Mouse (Mus musculus) right cerebral cortex, postnatal 14 days (tissue): ENCODE results near the gene Yipf1.
A peak's percentile ranks its signal among the peaks of the same experiment; 100 is the strongest.
"Not testable (repeated sequence)": the region's sequence is repeated elsewhere in the genome, so short reads cannot be mapped to it uniquely, and the experiment has no call there.

Experiments
- DNase-seq: peaks from one replicate; pipeline ENCODE4 v3.0.0; 2022

Gene Yipf1

DNA sequence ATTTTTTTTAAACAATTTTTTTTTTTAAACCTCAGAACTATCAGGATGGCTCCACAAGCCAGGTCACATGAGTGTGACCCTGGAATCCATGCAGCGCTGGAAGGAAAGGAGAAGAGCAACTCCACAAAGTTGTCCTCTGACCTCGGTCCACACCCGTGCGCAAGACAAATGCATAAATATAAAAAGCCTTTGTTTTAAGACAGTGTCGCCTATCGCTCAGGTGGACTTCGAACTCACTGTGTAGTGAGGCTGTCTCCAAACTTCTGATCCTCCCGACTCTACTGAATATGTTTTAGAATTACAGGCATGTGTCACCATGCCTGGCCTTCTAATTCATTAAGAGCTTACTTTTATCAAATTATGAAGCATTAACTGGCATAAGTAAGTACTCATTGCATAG is 14.4 kb downstream of the Yipf1 start:
- DNase-seq: no peak

DNA sequence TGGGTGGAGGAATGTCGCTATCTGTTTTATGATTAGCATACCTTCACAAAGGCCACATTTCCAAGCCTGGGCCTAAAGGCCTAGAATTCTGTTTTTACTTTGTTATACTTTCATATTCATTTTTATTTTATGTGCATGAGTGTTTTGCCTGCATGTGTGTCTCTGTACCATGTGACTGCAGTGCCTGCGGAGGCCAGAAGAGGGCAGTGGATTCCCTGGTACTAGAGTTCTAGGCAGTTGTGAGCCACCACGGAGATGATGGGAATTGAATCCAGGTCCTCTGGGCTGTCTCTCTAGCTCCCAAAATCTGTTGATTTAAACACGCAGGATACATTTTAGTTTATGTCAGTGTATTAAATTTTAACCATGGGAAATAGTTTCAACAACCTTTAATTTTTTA is 19.4 kb downstream of the Yipf1 start:
- no peak for DNase-seq

DNA sequence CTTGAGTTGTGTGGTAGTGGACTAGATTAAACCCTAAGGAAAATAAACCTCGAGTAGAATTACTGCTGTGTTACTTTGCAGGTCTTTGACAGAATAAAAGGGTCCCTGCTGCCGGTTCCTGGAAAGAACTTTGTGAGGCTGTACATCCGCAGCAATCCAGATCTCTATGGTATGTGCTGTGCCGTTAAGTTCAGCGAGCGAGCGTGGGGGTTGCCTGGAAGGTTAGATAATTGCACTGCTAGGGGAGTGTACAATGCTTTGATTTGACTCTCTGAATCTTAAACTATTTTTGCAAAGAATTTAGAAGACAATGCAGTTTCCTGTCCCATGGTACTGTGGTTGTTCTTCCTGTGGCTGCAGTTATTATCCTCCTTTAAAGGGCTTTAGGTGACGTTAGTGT is 22.2 kb downstream of the Yipf1 start:
- DNase-seq: no peak

DNA sequence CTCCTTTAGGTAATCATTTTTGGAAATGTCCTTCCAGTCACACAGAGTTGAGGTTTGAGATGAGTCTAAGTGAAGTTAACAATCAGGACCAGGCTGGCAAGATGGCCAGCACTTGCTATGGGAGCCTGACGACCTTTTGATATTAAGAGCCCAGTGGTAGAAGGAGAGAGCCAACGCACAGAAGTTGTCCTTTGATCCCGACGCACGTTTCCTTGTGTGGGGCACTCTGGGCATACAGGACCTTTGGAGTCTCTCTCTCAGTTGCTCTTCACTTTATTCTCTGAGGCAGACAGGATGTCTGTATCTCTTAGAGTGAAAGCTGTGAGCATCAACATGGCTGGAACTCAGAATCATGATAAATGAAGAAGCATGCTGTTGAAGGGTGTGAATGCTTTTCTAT is 23.3 kb downstream of the Yipf1 start:
- DNase-seq: no peak

DNA sequence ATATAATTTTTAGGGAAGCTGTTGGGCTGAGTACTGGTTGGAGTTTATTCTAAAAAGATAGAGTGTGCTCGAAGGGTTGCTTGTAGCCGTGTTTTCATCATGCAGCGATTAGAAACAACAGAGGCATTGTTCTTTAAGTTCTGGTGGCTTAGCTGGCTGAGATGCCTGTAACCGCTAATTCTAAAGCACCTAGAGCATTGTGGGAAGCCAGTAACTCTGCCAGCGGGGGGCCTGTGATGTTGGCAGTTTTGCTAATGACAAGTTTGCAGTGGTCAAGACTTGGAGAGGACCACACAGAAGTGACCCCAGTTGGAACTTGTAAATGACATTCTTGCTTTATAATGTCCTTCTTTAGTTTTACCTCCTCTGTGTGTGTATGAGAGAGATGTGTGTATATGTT is 27.2 kb downstream of the Yipf1 start:
- no peak for DNase-seq

DNA sequence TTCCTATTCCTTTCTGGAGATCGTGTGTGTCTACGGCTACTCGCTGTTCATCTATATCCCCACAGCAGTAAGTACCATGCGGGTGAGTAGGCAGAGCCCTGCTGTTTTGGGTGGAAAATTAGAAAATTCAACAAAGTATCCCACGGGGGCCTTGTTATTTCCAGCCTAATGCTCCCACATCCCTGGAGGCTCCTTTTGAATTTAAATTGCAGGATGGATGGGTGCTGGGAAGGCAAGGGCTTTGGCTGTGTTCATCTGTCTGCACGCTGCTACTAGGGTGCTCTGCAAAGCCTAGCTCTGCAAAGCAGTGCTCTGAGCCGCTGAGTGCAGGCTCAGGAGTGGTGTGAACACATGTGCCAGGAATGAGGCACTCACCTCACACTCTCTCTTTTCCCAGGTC is 30.4 kb downstream of the Yipf1 start:
- no peak for DNase-seq

DNA sequence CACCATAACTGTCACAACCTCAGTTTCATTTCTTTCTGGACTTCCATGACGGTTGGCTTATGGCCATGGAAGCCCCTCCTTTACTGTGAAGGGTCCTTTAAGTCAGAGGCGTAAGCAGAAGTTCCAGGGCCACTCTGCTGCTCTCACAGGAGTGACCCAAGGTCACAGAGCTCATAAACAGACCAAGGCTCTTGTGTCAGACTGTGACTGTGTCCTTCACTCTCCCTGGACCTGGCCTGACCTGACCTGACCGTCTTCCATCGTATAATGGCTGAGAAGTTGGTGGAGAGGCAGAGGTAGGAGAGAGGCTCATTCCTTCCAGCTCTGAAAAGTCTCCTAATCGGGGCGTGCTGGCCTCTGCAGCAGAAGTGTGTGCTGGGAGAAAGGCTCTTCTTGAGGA is 33.1 kb downstream of the Yipf1 start:
- no peak for DNase-seq

DNA sequence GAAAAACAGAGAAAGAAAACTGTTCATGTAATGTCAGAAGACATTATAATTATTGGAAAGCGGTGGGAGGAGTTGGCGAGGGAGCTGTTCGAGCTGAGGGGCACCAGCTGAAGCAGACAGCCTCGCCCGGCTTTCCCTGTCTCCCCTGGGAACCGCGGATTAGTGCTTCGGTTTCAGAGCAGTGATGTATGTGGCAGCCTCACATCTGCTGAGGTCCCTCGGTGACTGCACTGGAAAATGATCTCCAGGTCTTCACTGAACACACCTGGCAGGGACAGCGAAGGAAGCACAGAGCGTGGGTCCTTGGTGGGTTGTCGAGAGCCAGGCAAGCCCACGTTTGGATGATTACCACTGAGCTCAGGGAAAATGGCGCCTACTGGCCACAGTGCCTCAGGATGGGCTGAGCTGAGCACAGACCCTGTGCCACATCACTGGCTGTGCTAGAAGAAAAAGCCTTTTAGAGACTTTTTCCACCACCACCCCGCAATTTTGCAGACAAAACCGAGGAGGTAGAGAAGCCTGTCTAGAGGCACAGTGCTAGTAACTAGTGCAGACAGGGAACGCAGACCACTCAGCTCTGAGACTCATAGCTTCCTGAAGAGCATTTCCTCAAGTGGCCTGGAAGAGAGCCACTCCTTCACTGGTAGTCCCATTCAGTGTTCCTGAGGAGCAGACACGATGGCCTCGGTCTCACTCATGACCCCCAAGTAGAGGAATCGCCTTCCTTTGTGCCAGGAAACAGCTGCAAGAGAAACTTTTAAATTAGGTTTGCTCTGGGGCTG is 34.6 kb downstream of the Yipf1 start:
- no peak for DNase-seq

DNA sequence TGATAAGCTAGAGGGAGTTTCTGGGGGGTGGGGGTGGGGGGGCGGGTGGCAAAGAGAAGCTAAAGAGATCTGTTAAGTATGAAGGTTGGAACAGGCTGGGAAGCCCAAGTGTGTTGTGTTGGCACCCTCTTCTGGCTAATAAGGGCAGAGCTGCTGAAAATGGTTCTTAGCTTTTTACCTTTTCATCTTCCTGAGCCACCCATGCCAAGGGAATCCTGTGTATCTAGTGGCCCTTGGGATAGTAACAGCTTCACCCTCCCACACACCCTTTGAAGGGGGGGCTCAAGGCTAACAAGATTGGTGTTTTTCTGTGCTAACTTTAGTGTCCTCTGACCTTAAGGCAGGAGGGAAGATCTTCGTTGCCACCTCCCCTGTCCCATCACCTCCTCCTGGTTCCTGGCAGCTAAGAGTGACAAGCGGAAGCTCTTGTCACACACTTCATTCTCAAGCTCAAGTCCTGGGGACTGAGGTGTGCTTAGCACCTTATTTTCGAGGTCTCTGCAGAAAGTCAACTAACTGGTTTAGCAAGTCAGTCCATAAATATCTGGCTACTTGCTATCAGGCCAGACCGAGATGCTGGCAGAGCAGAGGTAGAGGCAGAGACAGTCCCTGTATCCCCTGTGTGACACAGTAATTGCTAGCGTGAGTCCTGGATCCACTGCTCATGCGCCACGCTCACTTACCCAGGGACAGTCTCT is 35.3 kb downstream of the Yipf1 start:
- peak; percentile 37 for DNase-seq

DNA sequence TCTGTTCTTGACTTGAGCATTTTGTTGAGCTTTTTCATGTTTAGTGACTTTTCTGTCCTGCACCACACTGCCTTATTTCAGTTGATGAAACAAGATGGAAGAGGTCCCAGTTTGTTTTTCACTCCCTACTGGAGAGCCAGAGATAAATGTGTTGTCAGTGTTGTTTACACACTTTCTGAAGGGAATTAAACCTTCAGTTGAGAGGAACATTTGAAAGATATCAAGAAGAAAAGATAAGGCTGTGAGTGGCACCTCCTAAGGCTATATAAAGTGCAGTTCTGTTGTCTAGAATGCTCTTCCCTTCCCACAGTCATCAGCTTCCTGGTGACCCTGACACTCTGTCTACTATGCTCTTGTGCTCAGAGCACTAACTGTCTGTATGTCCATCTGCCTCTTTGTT is 37.2 kb downstream of the Yipf1 start:
- DNase-seq: no peak

DNA sequence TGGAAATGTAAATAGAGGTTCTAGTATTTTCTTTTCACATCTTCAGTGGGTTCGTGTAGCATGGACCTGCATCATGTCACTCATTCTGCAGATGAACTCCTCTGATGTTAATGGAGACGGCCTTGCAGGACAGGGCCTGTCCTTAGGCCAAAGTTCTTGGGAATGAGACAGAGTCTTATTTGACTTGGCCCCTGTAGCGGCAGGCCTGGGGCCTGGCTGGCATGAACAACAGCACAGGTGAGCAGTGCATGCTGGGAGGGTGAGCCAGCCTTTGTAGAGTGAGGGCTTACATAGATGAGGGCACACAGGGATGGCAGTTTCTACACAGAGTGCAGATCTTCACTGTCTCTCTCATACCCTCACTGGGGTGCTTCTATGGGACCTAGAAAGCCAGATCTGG is 39.4 kb downstream of the Yipf1 start:
- no peak for DNase-seq

DNA sequence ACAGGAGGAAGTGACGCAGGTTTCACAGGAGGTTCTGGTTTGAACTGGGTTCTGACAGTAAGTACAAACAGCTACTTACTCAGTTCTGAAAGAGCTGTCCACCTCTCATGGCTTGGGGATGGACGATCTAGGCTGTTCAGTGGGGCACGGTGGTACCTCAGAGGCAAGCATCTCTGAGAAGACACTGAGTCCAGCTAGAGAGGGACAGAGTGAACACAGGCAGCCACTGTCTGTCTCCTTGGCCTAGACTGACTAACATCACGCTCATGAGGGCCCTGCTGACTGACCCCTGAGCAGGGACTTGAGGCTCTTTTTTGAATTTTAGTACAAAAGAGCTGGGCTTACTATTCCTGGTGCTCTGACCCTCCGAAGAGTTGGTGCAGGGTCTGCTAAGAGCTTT is 40.0 kb downstream of the Yipf1 start:
- DNase-seq: no peak

DNA sequence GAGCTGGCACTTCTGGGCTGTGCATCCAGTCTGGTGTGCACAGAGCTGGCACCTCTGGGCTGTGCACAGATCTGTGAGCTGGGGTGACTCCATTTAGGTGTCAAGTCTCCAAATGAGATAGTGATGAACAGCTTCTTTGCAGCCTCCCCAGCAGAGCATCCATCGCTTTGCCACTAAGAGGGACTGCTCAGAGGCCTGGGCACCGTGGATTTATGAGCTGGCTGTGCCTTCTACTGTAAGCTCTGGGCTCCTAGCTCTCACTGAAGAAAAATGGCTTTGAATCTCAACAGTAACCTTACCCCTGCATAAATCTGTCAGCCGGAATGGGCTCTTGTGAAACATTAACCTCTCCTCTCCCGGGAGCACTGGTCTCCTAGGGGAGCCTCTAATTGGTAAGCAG is 40.4 kb downstream of the Yipf1 start:
- DNase-seq: no peak

DNA sequence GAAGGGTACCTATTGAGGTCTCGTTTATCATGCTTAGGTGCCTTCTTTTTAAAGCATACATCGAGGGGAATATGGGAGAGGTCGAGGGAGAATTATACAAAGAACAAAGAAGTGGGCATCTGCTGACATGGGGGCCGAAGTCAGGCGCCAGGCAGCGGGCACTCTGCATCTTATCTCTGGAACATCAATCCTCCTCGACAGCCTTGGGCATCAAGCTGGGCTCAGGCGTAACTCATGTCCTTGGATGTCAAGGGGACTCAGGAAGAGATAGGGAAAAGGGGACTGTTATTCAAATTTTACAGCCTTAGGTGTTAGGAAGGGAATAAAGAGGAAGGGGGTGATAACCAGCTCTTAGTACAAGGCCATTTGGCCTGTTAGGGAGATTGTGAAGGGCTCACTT is 43.0 kb downstream of the Yipf1 start:
- DNase-seq: not testable (repeated sequence)

DNA sequence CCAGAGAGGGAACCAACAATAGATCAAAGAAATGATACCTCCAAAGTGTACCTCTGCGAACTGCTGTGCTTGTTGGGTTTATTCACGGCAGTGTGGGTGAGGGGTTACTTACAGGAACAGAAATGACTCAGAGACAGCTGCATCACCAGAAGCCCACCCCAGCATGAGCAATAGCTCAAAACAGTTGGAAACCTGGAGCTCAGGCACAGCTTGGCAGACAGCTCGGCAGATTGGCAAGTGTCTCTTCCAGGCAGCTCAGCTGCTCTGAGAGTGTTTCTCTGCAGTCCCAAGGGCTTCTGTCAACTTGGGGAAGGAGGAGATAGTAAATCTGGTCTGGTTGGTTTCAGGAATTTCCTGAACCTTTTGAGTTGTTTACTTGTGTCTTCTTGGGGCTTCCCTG is 44.3 kb downstream of the Yipf1 start:
- DNase-seq: no peak

DNA sequence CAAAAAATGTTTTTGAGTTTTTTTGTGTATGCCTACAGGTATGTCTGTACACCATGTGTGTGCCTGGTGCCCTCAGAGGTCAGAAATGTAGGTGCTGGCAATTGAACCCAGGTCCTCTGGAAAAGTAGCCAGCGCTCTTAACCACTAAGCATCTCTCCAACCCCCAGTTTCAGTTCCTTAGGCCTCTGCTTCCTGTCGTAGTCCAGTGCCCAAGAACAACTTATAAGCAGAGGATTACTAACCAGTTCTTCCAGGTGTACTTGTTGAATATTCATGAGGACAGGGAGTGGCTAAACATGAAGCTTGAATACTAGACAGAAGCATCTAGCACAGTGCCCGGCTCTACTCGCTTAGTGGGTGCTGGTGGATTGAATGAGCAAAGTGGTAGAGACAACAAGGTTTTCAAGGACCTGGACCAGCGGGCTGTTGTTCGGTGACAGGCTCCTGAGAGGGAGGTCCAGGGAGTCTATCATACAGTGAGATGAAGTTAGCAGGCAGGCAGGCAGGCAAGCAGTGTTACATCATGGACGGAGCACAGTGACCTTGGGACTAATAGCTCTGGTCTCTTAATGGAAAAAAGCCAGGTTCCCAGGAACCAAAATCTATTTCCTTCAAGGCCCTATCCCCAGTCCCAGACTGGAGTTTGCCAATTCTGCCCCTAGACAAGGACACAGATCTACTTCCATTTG is 46.4 kb downstream of the Yipf1 start:
- no peak for DNase-seq

DNA sequence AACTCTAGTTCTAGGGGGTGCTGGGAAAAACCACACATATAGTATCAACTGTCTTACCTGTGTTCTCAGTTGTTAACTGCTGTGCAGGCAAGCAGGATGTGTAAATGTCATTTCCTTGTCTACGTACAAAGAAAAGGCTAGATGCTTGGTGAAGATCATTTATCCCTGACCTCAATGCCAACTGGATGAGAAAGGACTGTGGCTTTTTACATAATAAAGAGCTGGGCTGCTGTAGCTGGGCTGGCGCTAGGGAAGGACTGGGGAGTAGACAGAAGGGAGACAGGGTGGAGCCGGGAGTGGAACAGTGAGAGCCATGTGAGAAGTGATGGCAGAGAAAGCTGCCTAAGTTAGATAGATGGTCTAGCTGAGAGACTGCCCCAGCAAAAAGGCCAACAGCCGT is 48.6 kb downstream of the Yipf1 start:
- DNase-seq: no peak

DNA sequence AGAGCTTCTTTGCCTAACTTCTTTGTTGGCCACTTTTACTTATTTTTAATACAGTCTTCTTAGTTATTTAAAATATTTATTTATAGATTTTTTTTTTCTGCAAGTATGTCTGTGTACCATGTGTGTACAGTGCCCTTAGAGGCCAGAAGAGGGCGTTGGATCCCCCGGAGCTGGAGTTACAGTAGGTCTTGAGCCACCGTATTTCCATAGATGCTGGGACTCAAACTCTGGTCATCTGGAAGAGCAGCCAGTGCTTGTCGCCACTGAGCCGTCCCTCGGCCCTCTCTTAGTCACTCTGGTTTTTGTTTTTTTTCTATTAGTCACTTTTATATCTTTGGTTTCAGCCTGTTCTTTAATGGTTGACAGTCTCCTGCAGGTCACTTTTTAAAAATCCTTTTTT is 49.4 kb downstream of the Yipf1 start:
- no peak for DNase-seq

DNA sequence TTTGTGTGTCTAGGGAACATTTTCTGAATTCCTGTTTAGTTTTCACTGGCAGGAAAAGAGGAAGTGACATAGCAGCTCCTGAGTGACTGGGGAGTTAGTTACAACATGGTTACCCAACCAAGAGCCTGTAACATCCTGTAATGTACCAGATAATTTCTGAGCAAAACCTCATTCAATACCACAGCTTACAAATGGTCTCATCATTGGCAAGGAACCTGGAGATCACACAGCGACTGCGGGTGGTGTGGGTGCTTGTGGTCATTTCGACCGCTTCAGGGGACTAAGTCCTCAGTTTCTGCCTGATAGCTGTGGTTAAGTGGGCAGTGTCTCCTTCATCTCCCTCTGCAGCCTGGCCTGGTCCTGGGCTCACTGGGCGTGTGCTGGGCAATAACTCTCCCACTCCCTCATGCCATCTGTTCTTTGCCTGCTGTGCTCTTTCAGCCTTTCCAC is 50.1 kb downstream of the Yipf1 start:
- DNase-seq: no peak

DNA sequence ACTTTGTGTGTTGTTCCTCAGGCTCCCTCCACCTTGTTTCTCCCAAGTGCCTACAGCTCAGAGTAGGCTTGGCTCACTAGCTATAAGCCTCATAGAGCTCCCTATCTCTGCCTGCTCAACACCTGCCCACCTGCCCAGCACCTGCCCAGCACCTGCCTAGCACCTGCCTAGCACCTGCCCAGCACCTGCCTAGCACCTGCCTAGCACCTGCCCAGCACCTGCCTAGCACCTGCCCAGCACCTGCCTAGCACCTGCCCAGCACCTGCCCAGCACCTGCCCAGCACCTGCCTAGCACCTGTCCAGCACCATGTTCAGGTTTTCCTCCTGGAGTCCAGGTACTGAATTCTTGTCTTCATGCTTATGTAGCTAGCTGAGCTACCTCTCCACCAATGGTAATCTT is 52.2 kb downstream of the Yipf1 start:
- not testable (repeated sequence) for DNase-seq

DNA sequence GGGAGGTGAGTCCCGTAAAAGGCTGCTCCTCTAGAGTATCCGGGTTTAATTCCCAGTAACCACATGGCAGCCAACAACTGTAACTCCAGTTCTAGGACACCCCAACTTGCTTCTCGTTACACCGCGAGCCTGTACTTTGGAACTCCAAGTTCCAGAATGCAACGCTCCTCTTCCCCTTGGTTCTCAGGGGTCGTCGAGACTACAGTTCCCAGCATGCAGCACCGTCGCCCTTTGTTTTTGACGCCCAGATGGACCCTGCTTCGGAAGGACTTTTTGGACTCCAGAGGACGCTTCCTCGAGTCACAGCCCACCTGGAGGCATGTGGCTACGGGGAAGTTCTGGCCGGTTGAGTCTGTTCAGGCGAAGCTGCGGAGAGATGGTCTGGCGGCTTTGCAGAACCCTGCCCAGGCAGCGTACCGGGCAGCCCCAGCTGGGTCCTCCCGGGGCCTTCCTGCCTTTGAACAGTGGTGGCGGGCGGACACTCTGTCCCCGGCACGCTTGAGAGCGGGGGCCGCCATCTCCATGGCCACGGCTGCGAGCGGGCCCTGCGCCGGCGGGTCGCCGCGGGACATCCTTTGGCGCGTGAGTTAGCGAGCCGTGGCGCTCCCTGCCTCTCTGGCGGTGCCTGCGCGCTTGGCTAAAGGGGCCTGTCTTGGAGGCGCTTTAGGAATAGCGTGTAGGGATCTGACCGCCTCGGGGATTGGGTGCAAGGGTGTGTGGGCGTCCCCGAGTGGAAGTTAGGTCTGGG is 53.6 kb downstream of the Yipf1 start, which contains the start of gene Ndc1:
Gene Ndc1, plus strand, starts transcription at position 218 of the 748 bp plus-strand sequence.
- peak; percentile 82 for DNase-seq

DNA sequence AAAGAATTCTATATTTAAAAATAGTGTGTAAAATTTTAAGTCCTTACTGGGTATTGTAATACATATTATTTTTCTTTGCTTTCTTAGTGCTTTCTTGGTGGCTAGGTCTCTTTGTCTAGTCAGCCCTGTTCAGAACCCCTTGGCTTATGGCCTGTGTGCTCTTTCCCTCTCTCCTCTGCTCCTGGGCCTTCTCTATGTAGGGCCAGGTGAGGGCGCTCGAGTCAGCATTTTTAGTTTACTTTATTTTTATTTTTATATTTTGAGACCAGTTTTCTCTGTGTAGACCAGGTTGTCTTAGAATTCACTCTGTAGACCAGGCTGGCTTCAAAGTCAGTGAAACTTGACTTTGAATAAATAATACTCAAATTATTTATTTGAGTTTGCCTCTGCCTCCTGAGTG is 58.1 kb downstream of the Yipf1 start:
- no peak for DNase-seq

DNA sequence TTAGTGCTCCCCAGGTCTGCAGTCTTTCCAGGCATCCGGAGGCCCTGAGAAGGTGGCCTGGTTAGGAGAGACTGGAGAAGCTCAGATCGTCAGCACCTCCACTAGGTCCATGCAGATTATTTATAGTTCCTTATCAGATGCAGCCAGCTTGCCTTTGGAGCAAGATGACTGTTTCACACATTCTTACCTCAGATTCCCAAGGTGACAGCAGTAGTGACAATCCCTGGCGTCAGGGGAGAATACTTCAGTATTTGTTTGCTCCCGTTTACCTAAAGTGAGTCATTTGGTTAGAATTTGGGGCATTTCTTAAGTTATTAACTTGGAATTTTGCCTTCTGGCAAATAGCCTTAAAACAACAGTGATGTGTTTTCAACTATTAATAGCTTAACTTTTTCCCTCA is 60.5 kb downstream of the Yipf1 start:
- no peak for DNase-seq
